16 mouse cellular contexts compared by ENCODE assay signal in the genomic region with DNA sequence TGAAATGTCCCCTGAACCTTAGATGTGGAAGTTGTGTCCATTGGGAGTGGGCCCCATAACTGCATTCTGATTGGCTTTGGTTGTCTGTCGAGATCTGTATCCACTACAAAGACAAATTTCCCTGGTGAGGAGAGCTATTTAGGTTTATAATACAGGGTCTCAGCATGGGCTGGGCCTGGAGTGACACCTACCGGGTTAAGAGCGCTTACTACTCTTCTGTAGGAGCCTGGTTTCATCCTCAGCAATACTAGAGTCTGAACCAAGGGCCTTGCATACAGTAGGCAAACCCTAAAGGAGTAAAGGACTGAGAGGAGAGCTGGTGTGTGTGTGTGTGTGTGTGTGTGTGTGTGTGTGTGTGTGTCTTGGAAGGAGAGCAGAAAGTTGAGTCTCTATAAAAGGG. TPM values are rescaled to one million over a fixed set of nuclear protein-coding genes. Genes with fewer than 3 reads are reported as not detected.
DNase-seq lines count a peak whose midpoint lies in the region; ATAC-seq and TF ChIP-seq lines count a peak whose summit lies in the region.
"Had no signal": no experiment of that assay in that cellular context is flagged by ENCODE, and none has a peak within 500 bp of the region (broad histone marks: within the 10 kb centered on the region; RNA-seq: fewer than 3 reads in every experiment).

No protein-coding gene starts in this region.

- no peak overlapping the region for H3K9ac ChIP-seq in forebrain, embryonic 14.5 days (ENCODE audit: low read length)
- H3K9ac ChIP-seq in forebrain, embryonic 15.5 days (replicated peaks) = no peak overlapping the region
- H3K9ac ChIP-seq in hindbrain, postnatal 0 days (replicated peaks; ENCODE audit: low read length) = no peak overlapping the region
- no peak overlapping the region for H3K9ac ChIP-seq in hindbrain, embryonic 16.5 days (ENCODE audit: low read depth, low read length)
- no peak overlapping the region for H3K9ac ChIP-seq in midbrain, embryonic 11.5 days (ENCODE audit: low read length)
- H3K9ac ChIP-seq in midbrain, embryonic 15.5 days = no peak overlapping the region
- no peak overlapping the region for H3K9ac ChIP-seq in stomach, embryonic 16.5 days (ENCODE audit: low read length)
- H3K9ac ChIP-seq: limb, embryonic 15.5 days had no signal

- peaks cover 29% of the 10 kb centered on the region for H3K36me3 ChIP-seq in forebrain, embryonic 14.5 days (ENCODE audit: control insufficient read depth, insufficient read depth, low read length)
- peaks cover 23% of the 10 kb centered on the region for H3K36me3 ChIP-seq in forebrain, embryonic 15.5 days
- peaks cover 13% of the 10 kb centered on the region; the same call in 1 of the 2 replicates for H3K36me3 ChIP-seq in hindbrain, postnatal 0 days (ENCODE audit: insufficient read depth, low read length)
- H3K36me3 ChIP-seq in hindbrain, embryonic 16.5 days (ENCODE audit: control insufficient read depth, insufficient read depth, low read length) = peaks cover 13% of the 10 kb centered on the region
- H3K36me3 ChIP-seq in midbrain, embryonic 11.5 days (ENCODE audit: control insufficient read depth, insufficient read depth, low read length) = peaks cover 12% of the 10 kb centered on the region
- peaks cover 19% of the 10 kb centered on the region for H3K36me3 ChIP-seq in midbrain, embryonic 15.5 days (replicated peaks)
- H3K36me3 ChIP-seq in stomach, embryonic 16.5 days (ENCODE audit: control insufficient read depth, insufficient read depth, low read length) = peaks cover 10% of the 10 kb centered on the region

- no peak for TF ChIP-seq CTCF in hindbrain, postnatal 0 days (IDR thresholded peaks at IDR 0.05; ENCODE audit: low read depth)

- H3K4me2 ChIP-seq in forebrain, embryonic 14.5 days (ENCODE audit: low read length) = no peak overlapping the region
- H3K4me2 ChIP-seq in forebrain, embryonic 15.5 days (replicated peaks) = no peak overlapping the region
- no peak overlapping the region for H3K4me2 ChIP-seq in hindbrain, postnatal 0 days (ENCODE audit: low read depth, low read length)
- no peak overlapping the region for H3K4me2 ChIP-seq in hindbrain, embryonic 16.5 days (ENCODE audit: low read length)
- no peak overlapping the region for H3K4me2 ChIP-seq in midbrain, embryonic 11.5 days
- no peak overlapping the region for H3K4me2 ChIP-seq in midbrain, embryonic 15.5 days
- H3K4me2 ChIP-seq in stomach, embryonic 16.5 days (ENCODE audit: low read depth, low read length) = no peak overlapping the region
- H3K4me2 ChIP-seq: limb, embryonic 15.5 days had no signal

- no peak overlapping the region for H3K4me3 ChIP-seq in forebrain, embryonic 14.5 days (ENCODE audit: low read depth, low read length)
- no peak overlapping the region for H3K4me3 ChIP-seq in forebrain, embryonic 15.5 days
- H3K4me3 ChIP-seq in hindbrain, postnatal 0 days (ENCODE audit: low read length) = no peak overlapping the region
- H3K4me3 ChIP-seq in hindbrain, embryonic 16.5 days (ENCODE audit: low read length) = no peak overlapping the region
- no peak overlapping the region for H3K4me3 ChIP-seq in midbrain, embryonic 11.5 days (ENCODE audit: low read depth, low read length)
- H3K4me3 ChIP-seq in midbrain, embryonic 15.5 days = no peak overlapping the region
- H3K4me3 ChIP-seq in stomach, embryonic 16.5 days (replicated peaks; ENCODE audit: low read length) = no peak overlapping the region
- H3K4me3 ChIP-seq: limb, embryonic 15.5 days; myocyte had no signal

- H3K4me1 ChIP-seq in forebrain, embryonic 14.5 days (ENCODE audit: control insufficient read depth, insufficient read depth, low read length) = no peaks in the 10 kb centered on the region
- no peaks in the 10 kb centered on the region for H3K4me1 ChIP-seq in forebrain, embryonic 15.5 days
- no peaks in the 10 kb centered on the region for H3K4me1 ChIP-seq in hindbrain, postnatal 0 days (ENCODE audit: insufficient read depth, low read length)
- no peaks in the 10 kb centered on the region for H3K4me1 ChIP-seq in hindbrain, embryonic 16.5 days (ENCODE audit: control insufficient read depth, insufficient read depth, low read depth, low read length)
- H3K4me1 ChIP-seq in midbrain, embryonic 11.5 days (ENCODE audit: control insufficient read depth, insufficient read depth, low read length) = no peaks in the 10 kb centered on the region
- H3K4me1 ChIP-seq in midbrain, embryonic 15.5 days = no peaks in the 10 kb centered on the region
- peaks cover 13% of the 10 kb centered on the region for H3K4me1 ChIP-seq in stomach, embryonic 16.5 days (ENCODE audit: control insufficient read depth, insufficient read depth, low read length)
- H3K4me1 ChIP-seq: limb, embryonic 15.5 days had no signal

- ATAC-seq in forebrain, embryonic 14.5 days = peak; percentile 13; the same call in 1 of the 2 replicates
- ATAC-seq in forebrain, embryonic 15.5 days (replicated peaks) = no peak; the same call in 1 of the 2 replicates
- ATAC-seq in hindbrain, postnatal 0 days = peak; percentile 39; the same call in 1 of the 2 replicates
- ATAC-seq in hindbrain, embryonic 16.5 days = no peak; the same call in 1 of the 2 replicates
- 0 out of 2 replicates have a peak, but pooled peaks have one; percentile 23 for ATAC-seq in midbrain, embryonic 11.5 days (ENCODE audit: low FRiP score)
- ATAC-seq in midbrain, embryonic 15.5 days (replicated peaks) = no peak
- peak; percentile 11; the same call in 1 of the 2 replicates for ATAC-seq in stomach, embryonic 16.5 days (ENCODE audit: insufficient read depth, low FRiP score)
- ATAC-seq: activated CD4-positive, CD25-positive, alpha-beta regulatory T cell, adult 4 months had no signal

- no peaks in the 10 kb centered on the region for H3K27me3 ChIP-seq in forebrain, embryonic 14.5 days (replicated peaks; ENCODE audit: control insufficient read depth, insufficient read depth, low read length)
- H3K27me3 ChIP-seq in forebrain, embryonic 15.5 days = no peaks in the 10 kb centered on the region
- no peaks in the 10 kb centered on the region for H3K27me3 ChIP-seq in hindbrain, postnatal 0 days (ENCODE audit: insufficient read depth, low read length)
- no peaks in the 10 kb centered on the region for H3K27me3 ChIP-seq in hindbrain, embryonic 16.5 days (replicated peaks; ENCODE audit: control insufficient read depth, insufficient read depth, low read length)
- H3K27me3 ChIP-seq in midbrain, embryonic 11.5 days (ENCODE audit: control insufficient read depth, insufficient read depth, low read length) = no peaks in the 10 kb centered on the region
- no peaks in the 10 kb centered on the region for H3K27me3 ChIP-seq in midbrain, embryonic 15.5 days (replicated peaks)
- no peaks in the 10 kb centered on the region for H3K27me3 ChIP-seq in stomach, embryonic 16.5 days (ENCODE audit: control insufficient read depth, insufficient read depth, low read length)
- H3K27me3 ChIP-seq: limb, embryonic 15.5 days had no signal

- no peaks in the 10 kb centered on the region for H3K9me3 ChIP-seq in forebrain, embryonic 14.5 days (replicated peaks; ENCODE audit: control insufficient read depth, low read length)
- H3K9me3 ChIP-seq in forebrain, embryonic 15.5 days = no peaks in the 10 kb centered on the region
- no peaks in the 10 kb centered on the region for H3K9me3 ChIP-seq in hindbrain, postnatal 0 days (ENCODE audit: low read length)
- H3K9me3 ChIP-seq in hindbrain, embryonic 16.5 days (ENCODE audit: control insufficient read depth, low read length) = no peaks in the 10 kb centered on the region
- no peaks in the 10 kb centered on the region for H3K9me3 ChIP-seq in midbrain, embryonic 11.5 days (ENCODE audit: control insufficient read depth, low read length)
- no peaks in the 10 kb centered on the region for H3K9me3 ChIP-seq in midbrain, embryonic 15.5 days
- H3K9me3 ChIP-seq in stomach, embryonic 16.5 days (replicated peaks; ENCODE audit: control insufficient read depth, low read length) = no peaks in the 10 kb centered on the region
- H3K9me3 ChIP-seq: limb, embryonic 15.5 days had no signal

- WGBS in forebrain, embryonic 14.5 days = 50% methylated on average over 3 of the region's 3 CpGs
- WGBS in forebrain, embryonic 15.5 days = 62% methylated on average over 3 of the region's 3 CpGs
- 43% methylated on average over 3 of the region's 3 CpGs for WGBS in hindbrain, postnatal 0 days
- WGBS in hindbrain, embryonic 16.5 days = 46% methylated on average over 3 of the region's 3 CpGs
- WGBS in midbrain, embryonic 11.5 days = 54% methylated on average over 3 of the region's 3 CpGs
- WGBS in midbrain, embryonic 15.5 days = 50% methylated on average over 3 of the region's 3 CpGs
- 55% methylated on average over 3 of the region's 3 CpGs for WGBS in stomach, embryonic 16.5 days

- no peak overlapping the region for H3K27ac ChIP-seq in forebrain, embryonic 14.5 days (ENCODE audit: low read depth, low read length)
- H3K27ac ChIP-seq in forebrain, embryonic 15.5 days (replicated peaks) = no peak overlapping the region
- H3K27ac ChIP-seq in hindbrain, postnatal 0 days = no peak overlapping the region
- no peak overlapping the region for H3K27ac ChIP-seq in hindbrain, embryonic 16.5 days (ENCODE audit: low read depth, low read length)
- no peak overlapping the region for H3K27ac ChIP-seq in midbrain, embryonic 11.5 days (ENCODE audit: low read depth, low read length)
- no peak overlapping the region for H3K27ac ChIP-seq in midbrain, embryonic 15.5 days
- no peak overlapping the region for H3K27ac ChIP-seq in stomach, embryonic 16.5 days (ENCODE audit: low read length)
- H3K27ac ChIP-seq: limb, embryonic 15.5 days had no signal

- no peak for DNase-seq in forebrain, embryonic 14.5 days (ENCODE audit: low spot score)
- no peak for DNase-seq in hindbrain, postnatal 0 days (ENCODE audit: low spot score)
- no peak for DNase-seq in midbrain, embryonic 11.5 days (ENCODE audit: low spot score, missing footprints)
- no peak for DNase-seq in thymus, postnatal 36 days
- DNase-seq: adrenal gland, postnatal 25 days; cerebellum, postnatal 14 days; gastrocnemius, postnatal 25 days; kidney, adult 8-10 months; lung, adult 2 months had no signal

RNA-seq across cellular contexts. Expression of gene Cmtm4, which starts 18.6 kb away (rescaled TPM):
- polyA plus RNA-seq in forebrain, embryonic 14.5 days (2014; fragmentation: Nextera tagmentation; extraction: Ambion mirVana) = 3.5 and 3.7 TPM in 2 replicates
- 2.6 and 2.9 TPM in 2 replicates for polyA plus RNA-seq in forebrain, embryonic 15.5 days (2015; fragmentation: Nextera tagmentation; extraction: Ambion mirVana)
- total RNA-seq in hindbrain, postnatal 0 days (2014; rRNA removed) = 38.4 and 40.5 TPM in 2 replicates
- 2.7 and 2.9 TPM in 2 replicates for polyA plus RNA-seq in hindbrain, postnatal 0 days (2015; fragmentation: Nextera tagmentation; extraction: Ambion mirVana)
- polyA plus RNA-seq in hindbrain, embryonic 16.5 days (2015; fragmentation: Nextera tagmentation; extraction: Ambion mirVana) = 3.0 TPM in 2 replicates
- polyA plus RNA-seq in midbrain, embryonic 11.5 days (2014; fragmentation: Nextera tagmentation; extraction: Ambion mirVana) = 2.2 and 2.6 TPM in 2 replicates
- 2.4 and 2.6 TPM in 2 replicates for polyA plus RNA-seq in midbrain, embryonic 15.5 days (2015; fragmentation: Nextera tagmentation; extraction: Ambion mirVana)
- polyA plus RNA-seq in stomach, embryonic 16.5 days (2015; fragmentation: Nextera tagmentation; extraction: Ambion mirVana) = 4.3 and 4.7 TPM in 2 replicates

RNA-seq across cellular contexts. Expression of gene Dync1li2, which starts 28.6 kb away (rescaled TPM):
- 61.1 and 74.0 TPM in 2 replicates for polyA plus RNA-seq in forebrain, embryonic 14.5 days (2014; fragmentation: Nextera tagmentation; extraction: Ambion mirVana)
- polyA plus RNA-seq in forebrain, embryonic 15.5 days (2015; fragmentation: Nextera tagmentation; extraction: Ambion mirVana) = 124 and 128 TPM in 2 replicates
- total RNA-seq in hindbrain, postnatal 0 days (2014; rRNA removed) = 59.0 and 59.1 TPM in 2 replicates
- 71.1 and 73.9 TPM in 2 replicates for polyA plus RNA-seq in hindbrain, postnatal 0 days (2015; fragmentation: Nextera tagmentation; extraction: Ambion mirVana)
- 97.9 and 112 TPM in 2 replicates for polyA plus RNA-seq in hindbrain, embryonic 16.5 days (2015; fragmentation: Nextera tagmentation; extraction: Ambion mirVana)
- 87.6 and 98.2 TPM in 2 replicates for polyA plus RNA-seq in midbrain, embryonic 11.5 days (2014; fragmentation: Nextera tagmentation; extraction: Ambion mirVana)
- polyA plus RNA-seq in midbrain, embryonic 15.5 days (2015; fragmentation: Nextera tagmentation; extraction: Ambion mirVana) = 112 and 123 TPM in 2 replicates
- 63.5 and 67.6 TPM in 2 replicates for polyA plus RNA-seq in stomach, embryonic 16.5 days (2015; fragmentation: Nextera tagmentation; extraction: Ambion mirVana)

Comparison
In these comparisons a context has a peak if more than half of its experiments do, and no peak if none do; other contexts are left out.
1. ATAC-seq: peak in forebrain, embryonic 14.5 days (single experiment), hindbrain, postnatal 0 days (single experiment), midbrain, embryonic 11.5 days (single experiment) and stomach, embryonic 16.5 days (single experiment); none in forebrain, embryonic 15.5 days (single experiment), hindbrain, embryonic 16.5 days (single experiment) and midbrain, embryonic 15.5 days (single experiment).